Mouse (Mus musculus) forebrain, postnatal 0 days (tissue): ENCODE measurements at regions not wholly inside any gene's neighbourhood (a gene's known extent, or its start where the extent isn't known, plus 50 kb on each side); places are given as distances from the start of the nearest gene placed in this dataset.

Source experiments
- ATAC-seq: fragments of 200-750 bp; cut with Nextera tagmentation; 2 replicates; pipeline ENCODE4 v1.8.0; 2017; ENCODE audit warnings: mild to moderate bottlenecking, moderate library complexity
- DNase-seq: peaks from one replicate; pipeline ENCODE4 v3.0.0-alpha.2; 2015
- H3K27ac ChIP-seq: fragments of 300-500 bp; sonication (generic); 2 replicates; pipeline ENCODE4 v1.5.1; 2014; ENCODE audit warnings: low read depth, mild to moderate bottlenecking, antibody characterized with exemption, low read length, moderate library complexity, mixed read lengths
- H3K27me3 ChIP-seq: fragments of 300-500 bp; sonication (generic); 2 replicates; pipeline ENCODE4 v1.6.1; 2014; ENCODE audit warnings: mild to moderate bottlenecking, low read length, mixed read lengths; ENCODE audit not compliant: insufficient read depth
- H3K36me3 ChIP-seq: fragments of 300-500 bp; sonication (generic); 2 replicates; pipeline ENCODE4 v1.6.1; 2014; ENCODE audit warnings: mild to moderate bottlenecking, moderate library complexity; ENCODE audit not compliant: insufficient read depth
- H3K4me1 ChIP-seq: fragments of 300-500 bp; sonication (generic); 2 replicates; pipeline ENCODE4 v1.6.1; 2014; ENCODE audit warnings: antibody characterized with exemption; ENCODE audit not compliant: insufficient read depth
- H3K4me2 ChIP-seq: fragments of 300-500 bp; sonication (generic); 2 replicates; pipeline ENCODE4 v1.6.1; 2014; ENCODE audit warnings: low read depth, mild to moderate bottlenecking, moderate library complexity
- H3K4me3 ChIP-seq: fragments of 300-500 bp; sonication (generic); 2 replicates; pipeline ENCODE4 v1.5.1; 2014; ENCODE audit warnings: low read depth, low read length, mixed read lengths
- H3K9ac ChIP-seq: fragments of 300-500 bp; sonication (generic); 2 replicates; pipeline ENCODE4 v1.6.1; 2014; ENCODE audit warnings: mild to moderate bottlenecking
- H3K9me3 ChIP-seq: fragments of 300-500 bp; sonication (generic); 2 replicates; pipeline ENCODE4 v1.6.1; 2016; ENCODE audit warnings: low read length
- CTCF ChIP-seq: sonication (generic); IDR thresholded peaks from 2 replicates; pipeline ENCODE4 v1.5.1; 2016; ENCODE audit warnings: antibody characterized with exemption, control low read depth, low read depth
- WGBS: fragments of 180-500 bp; shearing (Covaris S2); extraction: QIAGEN DNeasy Blood & Tissue Kit; methylation state at CpG from one replicate; pipeline ENCODE4 v1.1.7; 2014; 5-methylcytosine and 5-hydroxymethylcytosine counted together

DNA sequence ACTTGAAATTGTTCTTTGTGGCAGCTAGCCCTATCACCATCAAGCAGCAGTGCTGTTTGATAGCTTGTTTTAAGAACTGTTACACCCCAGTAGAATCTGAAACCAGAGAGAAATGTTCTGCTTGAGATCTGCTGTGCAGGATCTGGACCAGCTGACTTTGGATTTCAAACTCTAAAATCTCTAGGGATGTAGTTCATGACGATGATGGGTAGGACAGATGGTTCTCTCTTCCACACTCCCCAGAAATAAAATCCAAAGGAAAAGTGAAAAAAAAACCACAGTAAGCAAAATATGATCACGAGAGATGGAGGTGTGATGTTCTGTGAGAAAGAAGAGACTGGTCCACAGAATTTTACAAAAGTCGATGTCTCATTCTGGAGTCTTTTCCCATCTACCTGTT, 879.9 kb downstream of the Stpg2 start:
- 83% methylated on average over 3 of the region's 3 CpGs for WGBS
- no peak for TF ChIP-seq CTCF
- Histone ChIP-seq H3K36me3 (no peaks in the 10 kb centered on the region), H3K4me3 (no peak overlapping the region), H3K4me2 (no peak overlapping the region), H3K9me3 (no peaks in the 10 kb centered on the region), H3K27me3 (no peaks in the 10 kb centered on the region), H3K27ac (no peak overlapping the region), H3K4me1 (no peaks in the 10 kb centered on the region), H3K9ac (no peak overlapping the region)
- ATAC-seq: no peak
- DNase-seq: no peak

DNA sequence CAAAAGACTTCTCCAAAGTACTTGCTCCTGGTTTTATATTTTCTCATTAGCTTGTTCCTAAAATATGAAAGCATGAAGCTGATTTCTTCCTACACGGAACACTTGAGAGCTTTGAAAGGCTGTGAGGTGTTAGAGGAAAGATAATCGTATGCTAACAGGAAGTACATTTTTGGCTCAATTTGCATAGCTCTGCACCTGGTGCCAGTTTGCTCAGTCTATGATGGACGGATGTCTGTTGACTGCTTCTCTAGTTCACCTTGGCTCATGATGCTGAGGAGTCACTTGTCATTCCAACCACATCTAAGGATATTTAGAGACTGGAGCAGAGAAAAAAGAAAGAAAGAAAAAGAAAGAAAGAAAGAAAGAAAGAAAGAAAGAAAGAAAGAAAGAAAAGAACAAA, 882.5 kb downstream of the Stpg2 start:
- WGBS: 73% methylated on average over 3 of the region's 3 CpGs
- ATAC-seq: no peak
- no peak for TF ChIP-seq CTCF

DNA sequence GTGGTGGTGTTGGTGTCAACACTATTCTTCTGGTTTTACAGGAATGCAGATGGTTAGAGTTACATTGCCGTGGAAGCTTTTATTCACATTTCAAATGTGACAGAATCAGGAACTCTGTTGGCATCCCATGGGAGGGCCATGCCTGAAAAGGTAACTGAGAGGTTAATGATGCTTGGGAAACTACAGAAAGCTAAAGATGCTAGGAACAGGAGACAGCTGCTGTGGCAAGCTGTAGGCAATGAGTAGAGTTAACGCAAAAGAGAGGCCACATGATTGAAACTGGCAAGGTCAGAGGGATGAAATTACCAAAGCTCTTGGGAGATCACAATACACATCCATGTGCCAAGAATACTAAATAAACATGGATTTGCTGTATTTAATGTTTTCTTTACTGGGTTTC, 886.4 kb downstream of the Stpg2 start:
- Histone ChIP-seq H3K36me3 (no peaks in the 10 kb centered on the region), H3K27me3 (no peaks in the 10 kb centered on the region), H3K4me2 (no peak overlapping the region), H3K4me1 (no peaks in the 10 kb centered on the region), H3K27ac (no peak overlapping the region), H3K9ac (no peak overlapping the region), H3K4me3 (no peak overlapping the region), H3K9me3 (no peaks in the 10 kb centered on the region)
- no peak for TF ChIP-seq CTCF
- no peak for DNase-seq
- ATAC-seq: no peak
- WGBS: 65% methylated on average over 2 of the region's 2 CpGs

More for the DNA sequence above, 882.5 kb downstream of the Stpg2 start:
- Histone ChIP-seq H3K9ac (no peak overlapping the region), H3K27me3 (no peaks in the 10 kb centered on the region), H3K9me3 (no peaks in the 10 kb centered on the region), H3K4me2 (no peak overlapping the region), H3K36me3 (no peaks in the 10 kb centered on the region), H3K4me1 (no peaks in the 10 kb centered on the region), H3K4me3 (no peak overlapping the region), H3K27ac (no peak overlapping the region)
- DNase-seq: no peak

DNA sequence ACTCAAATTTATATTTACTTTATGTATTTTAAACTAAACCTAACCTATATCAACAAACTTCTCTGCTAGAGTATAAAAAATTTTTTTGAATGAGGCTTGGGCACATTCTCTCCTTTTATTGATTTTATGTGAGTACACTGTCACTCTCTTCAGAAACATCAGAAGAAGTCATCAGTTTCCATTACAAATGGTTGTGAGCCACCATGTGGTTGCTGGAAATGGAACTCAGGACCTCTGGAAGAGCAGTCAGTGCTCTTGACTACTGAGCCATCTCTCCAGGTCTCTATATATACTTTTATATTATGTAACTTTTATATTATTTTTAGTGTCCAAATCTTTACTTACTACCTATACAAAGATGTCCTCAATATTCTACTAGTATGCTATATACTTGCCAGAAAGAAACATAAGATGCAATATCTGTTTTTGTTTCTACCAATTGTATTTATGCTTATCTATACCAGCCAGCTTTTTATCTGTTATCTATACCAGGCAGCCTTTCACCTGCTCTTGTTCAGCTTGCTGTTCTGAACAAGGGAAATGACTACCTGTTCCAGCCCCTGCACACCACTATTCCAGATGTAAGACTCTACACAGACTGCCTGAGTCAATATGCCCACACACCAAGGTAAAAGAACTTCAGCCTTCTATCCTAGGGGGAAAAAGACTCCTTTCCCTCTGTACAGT, 891.5 kb downstream of the Stpg2 start:
- Histone ChIP-seq H3K36me3 (no peaks in the 10 kb centered on the region), H3K9me3 (no peaks in the 10 kb centered on the region), H3K9ac (no peak overlapping the region), H3K4me2 (no peak overlapping the region), H3K27ac (no peak overlapping the region), H3K27me3 (no peaks in the 10 kb centered on the region), H3K4me1 (no peaks in the 10 kb centered on the region), H3K4me3 (no peak overlapping the region)
- DNase-seq (no peak), ATAC-seq (no peak)
- TF ChIP-seq CTCF: no peak

DNA sequence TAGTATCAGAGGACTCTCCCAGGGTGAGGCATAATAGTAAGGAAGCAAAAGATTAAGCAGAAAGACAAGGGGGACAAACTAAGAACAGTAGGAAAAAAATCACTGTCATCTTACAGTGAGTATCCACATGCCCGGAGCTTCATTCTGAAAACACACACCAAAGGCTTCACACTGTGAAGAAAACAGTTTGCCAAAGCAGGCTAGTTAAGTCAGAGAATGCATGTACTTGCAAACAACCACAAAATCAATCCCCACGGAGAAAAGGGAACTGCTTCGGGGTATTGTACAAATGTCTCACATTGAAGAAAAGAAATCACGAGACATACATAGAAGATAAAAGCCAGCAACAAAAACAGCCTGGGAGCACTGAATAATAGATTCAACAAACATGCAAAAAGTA, 903.9 kb downstream of the Stpg2 start:
- no peak for DNase-seq
- Histone ChIP-seq H3K9me3 (no peaks in the 10 kb centered on the region), H3K27me3 (no peaks in the 10 kb centered on the region), H3K4me1 (no peaks in the 10 kb centered on the region), H3K4me3 (no peak overlapping the region), H3K4me2 (no peak overlapping the region), H3K9ac (no peak overlapping the region), H3K27ac (no peak overlapping the region), H3K36me3 (no peaks in the 10 kb centered on the region)
- 16% methylated on average over 4 of the region's 4 CpGs for WGBS
- no peak for ATAC-seq
- no peak for TF ChIP-seq CTCF

DNA sequence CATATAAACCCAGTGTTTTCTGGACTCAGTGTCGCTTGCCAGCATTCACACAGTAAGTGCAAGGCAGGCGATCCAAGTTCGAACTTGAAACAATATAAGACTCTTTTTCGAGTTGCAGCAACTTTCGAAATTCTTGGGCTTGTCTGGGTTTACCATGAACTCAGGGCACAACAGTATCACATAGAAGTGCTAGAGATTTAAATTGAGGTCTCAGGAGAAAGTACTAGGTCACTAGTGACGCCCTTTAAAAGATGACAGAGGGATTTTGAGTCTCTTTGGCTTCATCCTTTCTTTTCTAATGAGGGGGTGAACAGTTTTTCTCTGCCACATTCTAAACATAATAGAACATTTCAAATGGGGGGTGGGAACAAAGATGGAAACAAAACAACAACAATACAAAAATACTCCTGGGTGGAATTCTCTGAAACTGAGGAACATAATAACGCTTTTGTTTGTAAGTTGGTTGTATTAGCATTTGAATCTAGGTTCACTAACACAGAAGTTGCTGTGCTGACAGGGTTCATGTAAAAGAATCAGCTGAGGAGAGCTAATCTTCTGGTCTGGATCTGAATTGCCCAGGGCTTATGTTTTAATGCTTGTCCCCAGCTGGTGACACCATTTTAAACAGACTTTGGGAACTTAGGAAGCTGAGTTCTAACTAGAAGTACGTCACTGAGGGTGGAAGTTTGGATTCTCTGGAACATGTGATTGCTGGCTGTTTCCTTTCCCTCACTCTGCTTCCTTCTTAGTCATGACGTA, 906.1 kb downstream of the Stpg2 start:
- Histone ChIP-seq H3K27me3 (no peaks in the 10 kb centered on the region), H3K36me3 (no peaks in the 10 kb centered on the region), H3K27ac (no peak overlapping the region), H3K9ac (no peak overlapping the region), H3K4me1 (no peaks in the 10 kb centered on the region), H3K4me3 (no peak overlapping the region), H3K4me2 (no peak overlapping the region), H3K9me3 (no peaks in the 10 kb centered on the region)
- no peak for DNase-seq
- no peak for ATAC-seq
- TF ChIP-seq CTCF: no peak
- 40% methylated on average over 9 of the region's 9 CpGs for WGBS

DNA sequence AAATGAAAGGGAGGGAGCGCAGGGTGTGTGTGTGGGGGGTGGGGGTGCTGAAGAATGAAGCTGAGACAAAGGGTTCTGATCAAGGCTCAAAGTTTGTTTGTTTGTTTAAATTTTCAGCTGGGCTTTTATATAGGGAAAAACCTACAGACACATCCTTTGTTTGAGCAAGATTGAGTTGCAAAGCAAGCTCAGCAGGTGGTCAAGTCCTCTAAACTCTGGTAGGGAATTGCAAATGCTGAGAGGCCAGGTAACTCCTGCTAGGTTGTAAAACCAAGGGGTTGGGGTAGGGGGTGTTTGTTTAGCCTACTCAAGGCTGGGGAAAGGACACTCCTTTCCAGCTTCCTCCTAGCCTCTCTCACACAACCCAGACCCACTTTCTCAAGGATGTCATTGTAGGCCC, 909.6 kb downstream of the Stpg2 start:
- no peaks in the 10 kb centered on the region for H3K36me3 ChIP-seq
- H3K27me3 ChIP-seq: no peaks in the 10 kb centered on the region
- no peak overlapping the region for H3K4me2 ChIP-seq
- ATAC-seq (no peak), DNase-seq (no peak)
- H3K9ac ChIP-seq: no peak overlapping the region
- no peaks in the 10 kb centered on the region for H3K4me1 ChIP-seq
- 81% methylated on average over 1 of the region's 1 CpGs for WGBS
- H3K9me3 ChIP-seq: no peaks in the 10 kb centered on the region
- H3K27ac ChIP-seq: no peak overlapping the region
- no peak for TF ChIP-seq CTCF
- H3K4me3 ChIP-seq: no peak overlapping the region
